Mouse (Mus musculus): ENCODE measurements around the gene Lmntd1.

Lmntd1 gene

DNA sequence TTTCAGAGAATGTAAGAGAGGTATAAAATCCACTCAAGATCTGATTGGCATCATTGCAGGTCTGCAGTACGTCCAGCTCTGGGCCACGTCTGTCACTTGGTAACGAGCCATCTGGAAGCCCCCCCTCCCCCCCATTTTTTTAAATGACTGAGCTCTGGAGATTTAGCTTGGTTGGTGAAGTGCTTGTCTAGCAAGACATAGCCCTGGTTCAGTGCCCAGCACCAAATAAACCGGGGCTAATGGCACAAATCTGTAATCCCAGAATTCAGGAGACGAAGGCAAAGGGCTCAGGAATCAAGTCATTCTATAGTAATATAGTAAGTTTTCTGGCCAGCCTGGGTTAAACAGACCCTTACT is 130.8 kb downstream of the Lmntd1 start:
- no peak for DNase-seq

DNA sequence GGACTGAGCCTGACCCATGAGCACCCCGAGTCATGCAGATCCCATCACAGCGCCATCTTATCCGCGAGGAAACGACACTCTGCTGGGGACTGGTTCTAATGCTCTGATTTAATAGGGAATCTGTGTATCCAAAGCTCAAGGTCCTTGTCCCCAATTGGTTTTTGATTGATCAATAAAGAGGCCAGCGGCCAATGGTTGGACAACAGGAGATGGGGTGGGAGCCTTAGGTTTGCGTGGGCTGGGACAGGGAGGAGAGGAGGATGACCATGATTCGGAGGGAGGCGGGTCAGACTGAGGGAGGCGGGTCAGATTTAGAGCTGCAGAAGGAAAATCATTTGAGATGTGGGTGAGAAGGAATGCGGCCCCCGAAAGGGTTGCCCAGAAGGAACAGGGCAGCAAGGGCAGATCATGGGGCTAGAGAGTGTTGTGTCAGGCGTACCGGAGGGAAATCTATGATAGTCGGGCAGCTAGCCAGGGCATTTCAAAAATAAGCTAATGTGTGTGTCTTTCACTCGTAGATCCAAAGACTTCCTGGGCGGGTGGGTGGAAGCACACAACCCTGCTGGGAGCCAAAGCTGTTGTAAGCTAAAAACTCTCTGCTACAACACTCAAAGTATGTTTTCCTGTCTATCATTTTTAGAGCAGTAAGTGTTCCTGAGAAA is 131.3 kb downstream of the Lmntd1 start:
- DNase-seq, result peak; percentile 36 to 48

DNA sequence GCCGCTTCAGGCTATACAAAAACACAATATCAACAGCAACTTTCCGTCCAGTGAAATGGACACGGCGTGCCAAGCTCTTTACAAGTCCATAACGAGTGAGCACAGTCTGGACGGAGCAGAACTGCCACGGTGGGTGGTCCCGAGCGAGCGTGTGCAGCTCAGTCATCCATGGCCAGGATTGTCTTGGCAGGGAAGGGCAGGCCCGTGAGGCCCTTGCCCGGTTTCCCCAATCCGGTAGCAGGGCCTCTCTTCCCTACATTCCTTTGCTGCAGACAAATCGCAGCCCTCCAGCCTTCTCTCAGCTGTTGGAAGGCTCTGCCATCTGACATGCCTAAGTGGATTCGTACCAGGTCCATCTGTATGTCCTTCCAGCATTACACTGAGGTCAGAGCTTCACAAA is 132.2 kb downstream of the Lmntd1 start:
- peak; percentile 51 to 82 for DNase-seq

DNA sequence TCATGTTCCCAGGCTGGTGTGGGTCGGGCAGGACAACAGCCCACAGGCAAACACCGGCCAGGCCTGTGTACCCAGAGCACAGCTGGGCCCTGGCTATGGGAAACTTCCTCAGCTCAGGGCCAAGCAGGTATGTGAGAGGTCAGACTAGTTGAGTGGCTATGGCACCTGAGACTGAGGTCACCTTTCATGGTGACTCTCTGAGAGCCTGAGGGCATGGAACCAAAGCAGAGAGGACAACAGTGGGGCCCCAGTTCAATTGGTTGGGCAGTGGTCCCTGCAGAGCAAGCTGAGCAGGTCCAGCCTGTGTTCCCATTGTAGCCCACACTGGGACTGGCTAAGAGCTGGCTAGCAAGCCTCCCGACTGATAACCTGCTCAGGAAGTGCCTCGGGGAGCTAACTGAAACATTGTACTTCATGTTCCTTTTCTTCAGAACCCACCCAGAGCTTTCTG is 135.3 kb downstream of the Lmntd1 start:
- no peak for DNase-seq

DNA sequence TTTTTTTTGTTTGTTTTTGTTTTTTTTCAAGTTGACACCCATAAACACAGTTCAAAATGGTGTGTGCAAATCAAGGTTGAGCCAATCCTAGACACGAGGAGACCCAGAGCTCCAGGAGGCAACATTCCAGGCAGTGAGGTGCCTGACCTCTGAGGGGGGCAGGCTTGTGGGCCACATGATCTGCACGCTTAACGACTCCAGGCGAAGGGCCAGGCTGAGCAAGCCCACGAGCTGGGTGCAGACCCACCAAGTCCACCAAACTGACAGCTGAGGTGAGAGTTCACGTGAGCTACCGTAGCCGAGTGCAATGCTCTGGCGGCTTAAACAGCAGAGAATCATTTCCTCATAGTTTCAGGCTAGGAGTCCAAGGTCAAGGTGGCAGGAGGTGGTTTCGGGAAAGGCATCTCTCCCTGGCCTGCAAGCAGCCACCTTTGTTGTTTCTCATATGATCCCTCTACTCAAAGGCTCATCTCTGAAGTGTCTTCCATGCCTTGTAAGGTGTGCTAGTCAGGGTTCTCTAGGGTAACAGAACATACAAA is 136.7 kb downstream of the Lmntd1 start:
- DNase-seq, result no peak

DNA sequence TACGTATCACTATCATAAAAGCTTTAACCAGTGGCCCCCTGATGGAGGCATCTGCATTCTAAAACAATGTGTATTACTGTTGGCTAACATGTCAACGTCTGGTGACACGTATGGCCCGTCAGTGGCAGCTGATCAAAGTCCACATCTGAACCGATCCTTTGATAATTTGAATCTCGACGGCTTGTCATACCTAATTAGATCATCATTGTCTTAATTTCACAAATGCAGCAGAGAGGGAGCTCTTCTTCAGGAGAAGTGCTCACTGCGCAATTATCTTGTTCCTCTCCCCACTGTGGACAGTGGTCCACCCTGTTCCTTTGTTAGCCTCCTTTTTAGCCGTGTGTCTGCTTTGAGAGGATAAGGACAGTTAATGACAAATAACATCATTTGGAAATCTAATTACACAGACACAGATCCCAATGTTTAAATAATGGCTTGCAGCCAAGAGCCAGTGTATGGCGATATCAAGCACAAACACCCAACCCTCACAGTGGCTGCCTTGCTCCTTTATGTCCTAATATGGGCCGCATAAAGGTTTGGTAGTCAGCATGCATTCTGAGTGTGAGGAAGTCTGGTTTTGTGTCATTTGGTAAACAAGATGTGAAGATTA is 142.4 kb downstream of the Lmntd1 start:
- peak in 1 of 2 experiments; percentile 31 for DNase-seq

DNA sequence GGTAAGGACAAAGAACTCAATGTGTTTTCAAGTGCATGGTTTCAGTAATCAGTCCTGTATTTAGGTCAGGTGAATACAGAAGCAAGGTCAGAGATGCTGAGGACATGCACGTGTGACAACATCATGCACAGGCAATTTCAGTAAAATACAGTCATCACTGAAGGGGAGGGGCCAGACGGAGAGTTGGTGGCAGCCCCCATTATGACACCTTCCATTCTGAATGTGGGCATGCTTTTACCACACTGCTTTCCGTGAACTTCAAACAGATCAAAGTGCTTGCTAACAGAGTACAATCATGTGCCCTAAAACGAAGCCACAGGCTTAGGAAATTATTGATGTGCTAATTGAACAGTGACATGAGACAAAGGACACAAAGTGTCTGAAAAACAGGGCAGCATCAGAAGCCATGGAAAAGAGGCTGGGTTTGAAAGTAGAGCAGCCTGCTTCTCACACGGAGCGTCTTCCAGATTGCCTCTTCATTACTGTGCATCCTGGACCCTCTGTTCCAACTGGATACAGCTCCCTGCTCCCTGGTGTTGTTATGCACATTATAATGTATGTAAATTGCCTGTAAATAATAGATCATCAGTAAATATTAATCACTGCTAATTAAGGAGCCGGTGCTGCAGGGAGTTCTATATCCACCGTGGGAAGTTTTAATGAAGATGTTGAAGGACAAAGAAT is 144.7 kb downstream of the Lmntd1 start:
- DNase-seq, result no peak

DNA sequence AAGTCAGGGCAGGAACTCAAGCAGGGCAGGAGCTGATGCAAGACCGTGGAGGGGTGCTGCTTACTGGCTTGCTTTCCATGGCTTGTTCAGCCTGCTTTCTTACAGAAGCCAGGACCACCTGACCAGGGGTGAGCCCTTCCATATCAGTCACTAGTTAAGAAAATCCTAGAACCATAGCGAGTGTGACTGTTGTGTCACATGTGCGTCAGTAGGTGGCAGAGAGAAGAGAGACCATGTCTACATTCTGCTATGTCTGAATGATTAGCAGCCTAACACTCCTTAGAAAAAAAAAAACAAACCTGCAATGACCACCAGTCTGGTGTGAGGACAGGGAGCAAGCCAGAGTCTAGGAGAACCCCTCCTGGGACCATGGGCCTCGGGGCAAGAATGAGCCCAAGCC is 150.1 kb downstream of the Lmntd1 start:
- DNase-seq, result no peak

DNA sequence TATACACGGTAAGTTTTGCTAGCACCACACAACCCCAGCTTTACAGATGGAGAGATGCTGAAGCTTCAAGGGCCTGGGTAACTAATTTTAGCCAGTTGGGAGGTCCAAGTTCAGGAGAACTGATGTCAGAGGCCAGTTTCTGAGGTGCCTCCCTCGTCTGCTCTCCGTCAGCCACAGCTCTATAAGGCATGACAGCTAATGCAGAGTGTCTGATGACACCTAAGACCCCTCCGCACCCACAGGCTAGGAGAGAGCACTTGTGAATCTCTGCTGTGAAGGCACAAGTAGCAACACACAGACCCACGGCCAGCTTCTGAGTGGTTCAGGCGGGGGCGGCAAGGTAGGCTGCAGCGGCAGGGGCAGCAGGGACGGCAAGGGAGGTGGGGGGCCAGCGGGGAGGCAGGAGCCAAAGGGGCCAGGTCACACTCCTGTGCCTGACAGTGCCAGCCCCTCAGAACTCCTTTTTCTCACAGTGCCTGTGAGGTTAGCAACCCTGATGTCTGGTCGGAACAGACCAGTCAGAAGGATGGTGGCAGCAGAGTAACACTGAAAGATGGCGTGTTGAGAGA is 151.4 kb downstream of the Lmntd1 start:
- DNase-seq, result no peak

DNA sequence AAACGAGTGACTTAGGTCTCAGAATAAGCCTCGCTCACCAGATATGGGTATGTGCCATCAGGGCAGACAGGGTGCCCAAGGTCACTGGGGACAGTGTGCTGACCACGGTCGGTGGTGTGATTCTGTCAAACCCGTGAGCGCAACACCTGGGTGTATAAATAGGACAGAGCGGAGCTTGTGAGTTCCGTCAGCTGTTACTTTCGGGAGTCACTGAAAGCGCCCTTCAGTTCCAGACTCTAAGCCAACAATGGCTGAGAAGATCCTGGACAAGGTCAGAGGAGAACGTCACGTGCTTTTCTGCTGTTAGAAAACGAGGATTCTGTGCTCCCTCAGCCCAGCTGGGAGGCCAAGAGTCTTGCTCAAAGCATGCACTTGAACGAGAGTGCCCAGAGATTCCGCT is 157.1 kb downstream of the Lmntd1 start:
- peak; percentile 23 to 62 for DNase-seq

DNA sequence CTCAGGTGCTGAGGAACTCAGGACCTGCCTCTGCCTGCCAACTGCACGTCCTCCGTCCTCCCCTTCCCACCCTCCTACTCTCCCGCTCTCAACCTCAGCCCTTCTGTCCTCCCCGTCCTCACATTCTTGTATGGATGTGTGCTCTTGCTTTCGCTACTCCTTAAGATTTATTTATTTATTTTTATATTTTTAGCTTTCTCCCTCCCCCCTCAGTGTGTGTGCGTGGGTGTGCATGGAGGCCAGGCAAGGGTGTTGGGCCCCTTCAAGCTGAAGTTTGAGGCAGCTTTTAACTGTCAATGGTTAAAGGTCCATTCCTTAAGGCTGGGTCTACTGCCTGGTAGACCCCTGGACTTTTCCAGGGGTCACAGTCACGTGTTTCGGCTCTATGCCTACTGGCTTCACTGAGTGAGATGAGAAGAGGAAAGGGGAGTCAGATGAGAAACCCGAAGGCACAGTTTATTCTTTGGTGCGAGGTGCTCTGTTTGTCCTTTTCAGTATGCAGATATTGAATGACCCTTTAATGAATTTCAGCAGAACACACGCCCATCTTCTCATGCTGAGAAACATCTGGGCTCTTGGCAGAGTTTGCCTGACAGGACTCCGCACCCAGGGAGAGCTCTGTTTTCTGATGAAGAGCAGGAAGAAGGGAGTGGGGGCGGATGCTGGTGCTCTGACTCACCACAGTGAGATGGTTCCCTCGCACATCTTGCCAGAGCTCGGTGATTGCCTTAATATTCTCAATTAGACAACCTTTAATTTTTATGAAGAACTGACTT is 163.3 kb downstream of the Lmntd1 start:
- DNase-seq, result peak in 1 of 2 experiments; percentile 56

DNA sequence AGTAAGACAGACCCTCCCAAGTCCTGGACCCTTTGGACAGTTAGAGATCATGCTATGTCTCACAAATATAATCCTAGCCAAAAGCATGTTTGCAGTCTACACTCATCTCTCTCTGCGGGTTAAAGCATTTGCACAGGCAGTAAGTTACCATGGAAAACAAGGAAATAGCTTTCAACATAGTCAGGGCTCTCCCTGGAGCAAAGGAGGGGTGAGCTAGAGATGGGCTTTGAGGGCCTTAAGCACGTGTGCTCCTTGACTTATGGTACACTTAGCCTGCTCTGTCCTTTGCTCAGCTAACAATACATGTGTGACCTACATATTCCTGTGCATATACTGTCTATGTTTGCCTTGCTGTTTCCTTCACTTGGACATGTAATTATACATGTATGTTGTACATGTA is 165.8 kb downstream of the Lmntd1 start:
- no peak for DNase-seq

DNA sequence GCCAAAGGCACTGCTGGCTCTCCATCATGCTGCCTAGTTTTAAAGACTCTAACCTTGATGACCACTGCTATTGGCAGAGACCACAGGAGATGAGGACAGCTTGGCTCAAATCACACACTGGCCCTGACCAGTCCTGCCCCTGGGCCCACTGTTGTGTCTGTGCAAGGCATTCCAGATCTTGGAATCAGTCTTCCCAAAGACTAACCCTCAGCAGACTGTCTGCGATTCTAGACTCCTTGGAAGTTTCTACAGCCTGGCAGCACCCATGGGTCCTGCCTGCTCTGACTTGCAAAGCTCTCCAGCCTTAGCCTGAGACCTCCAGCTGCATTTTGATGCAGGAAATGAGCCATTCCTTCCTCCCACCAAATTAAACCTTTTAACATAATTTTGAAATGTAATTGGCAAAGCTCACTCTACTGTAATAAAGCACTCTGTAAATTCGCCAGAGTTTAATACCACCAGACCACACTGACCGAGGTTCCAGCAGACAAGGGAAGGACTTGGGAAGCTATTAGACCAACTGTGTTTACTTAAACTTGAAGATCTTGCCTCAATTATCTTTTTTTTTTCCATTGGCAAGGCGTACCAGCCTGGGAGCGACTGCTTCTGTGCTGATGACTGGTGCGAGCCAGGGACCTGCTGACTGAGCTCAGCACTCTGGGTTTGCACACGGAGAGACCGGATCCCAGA is 168.2 kb downstream of the Lmntd1 start:
- DNase-seq, result peak; percentile 27 to 65

DNA sequence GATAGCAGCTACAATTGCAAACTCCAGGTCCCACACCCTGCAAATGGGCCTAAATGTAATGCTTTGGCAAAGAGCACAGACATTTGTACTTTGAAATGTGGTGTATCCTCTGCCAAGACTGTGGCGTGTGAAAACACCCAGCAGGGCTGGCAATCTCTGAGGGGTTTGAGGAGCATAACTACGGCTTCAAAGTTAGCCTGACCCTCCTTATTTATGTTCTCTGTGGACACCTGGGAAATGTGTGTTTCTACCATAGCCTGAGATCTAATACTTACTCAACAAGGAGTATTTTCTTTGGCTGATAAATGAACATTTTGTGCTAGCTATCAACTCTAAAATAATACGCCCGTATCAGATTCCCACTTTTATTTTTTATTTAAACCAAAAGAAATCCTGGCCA is 168.7 kb downstream of the Lmntd1 start:
- no peak for DNase-seq

DNA sequence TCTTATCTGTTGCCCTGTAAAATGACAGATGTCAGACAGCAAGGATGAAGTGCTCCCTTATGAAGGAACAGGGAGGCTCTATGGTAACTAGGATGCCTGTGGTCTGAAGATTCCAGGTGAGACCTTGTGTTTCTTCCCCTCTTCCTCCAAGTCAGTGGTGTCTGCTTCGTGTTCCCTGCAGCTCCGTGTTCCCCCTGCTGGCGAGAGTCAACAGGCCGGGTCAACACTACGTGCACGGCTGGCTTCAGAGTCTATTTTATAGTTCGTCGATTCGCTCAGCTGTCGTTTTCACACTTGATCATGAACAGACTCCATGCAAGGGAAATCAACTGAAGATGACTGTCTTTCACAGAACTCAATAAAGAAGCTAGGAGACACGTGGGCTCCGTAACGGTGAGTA is 171.3 kb downstream of the Lmntd1 start:
- DNase-seq, result peak; percentile 28 to 30

DNA sequence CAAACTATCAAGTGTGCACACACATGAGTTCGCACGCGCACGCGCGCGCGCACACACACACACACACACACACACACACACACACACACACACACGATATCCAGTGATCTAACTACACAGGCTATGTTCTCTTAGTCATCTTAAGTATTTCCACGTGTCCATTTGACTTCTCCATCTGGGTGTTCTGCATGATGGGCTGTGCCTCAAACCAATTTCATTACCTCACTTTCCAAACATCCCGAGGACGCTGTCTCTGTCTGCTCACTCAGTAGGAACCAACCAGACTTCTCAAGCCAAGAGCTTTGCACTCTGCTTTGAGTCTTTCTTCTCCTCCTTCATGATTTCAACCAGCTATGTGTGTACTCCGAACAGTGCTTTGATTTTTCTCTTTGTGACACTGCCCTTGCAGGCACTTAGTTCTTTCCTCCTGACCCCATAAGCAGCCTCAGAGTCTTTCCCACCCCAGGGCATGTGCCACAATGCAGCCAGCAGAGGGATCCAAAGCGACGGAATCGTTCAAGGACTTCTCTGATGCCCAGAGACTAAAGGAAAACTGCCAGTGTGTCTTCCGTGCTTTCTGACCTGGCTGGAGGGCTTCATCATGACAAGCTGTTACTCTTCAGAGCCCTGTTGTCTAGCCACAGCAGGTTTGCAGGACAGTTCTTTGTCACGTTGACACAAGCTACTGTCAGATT is 172.6 kb downstream of the Lmntd1 start:
- DNase-seq, result peak; percentile 67 to 71

DNA sequence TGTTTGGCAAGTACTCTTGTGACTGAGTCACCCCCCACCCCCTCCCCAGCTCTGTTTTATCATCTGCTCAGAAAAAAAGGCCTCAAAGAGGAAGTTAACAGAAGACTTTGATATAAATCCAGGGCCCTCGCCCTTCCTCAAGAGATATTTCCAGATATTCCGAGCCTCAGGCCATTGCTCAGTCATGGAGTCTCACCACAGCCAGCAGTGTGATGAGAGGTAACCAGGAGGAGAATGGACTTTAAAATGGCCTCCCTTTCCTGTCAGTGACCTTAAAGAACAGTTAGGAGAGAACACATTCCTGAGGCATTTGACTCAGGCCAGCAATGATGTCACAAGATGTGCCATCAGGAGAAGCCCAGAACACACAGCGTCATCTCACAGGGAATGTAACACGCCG is 175.3 kb downstream of the Lmntd1 start:
- DNase-seq, result peak in 1 of 2 experiments; percentile 16

DNA sequence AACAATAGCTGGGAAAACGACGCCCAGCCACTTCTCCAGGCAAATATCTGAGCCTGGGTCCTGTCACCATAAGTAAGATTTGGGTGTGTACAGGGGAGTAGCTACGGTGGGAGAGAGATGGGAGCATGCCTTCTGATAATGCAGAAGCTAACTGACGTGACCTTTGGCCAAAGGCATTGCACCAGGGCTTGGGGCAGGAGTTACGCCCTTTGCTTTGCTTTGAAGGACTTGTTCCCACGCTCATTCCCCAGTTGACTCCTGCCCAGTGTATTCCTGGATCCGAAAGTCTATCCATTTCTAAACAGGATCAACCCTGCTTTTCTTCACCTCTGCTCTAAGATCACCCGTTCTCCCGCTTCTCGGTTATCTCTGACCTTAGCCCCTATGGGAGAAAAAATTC is 178.4 kb downstream of the Lmntd1 start:
- DNase-seq, result peak in 1 of 2 experiments; percentile 14

DNA sequence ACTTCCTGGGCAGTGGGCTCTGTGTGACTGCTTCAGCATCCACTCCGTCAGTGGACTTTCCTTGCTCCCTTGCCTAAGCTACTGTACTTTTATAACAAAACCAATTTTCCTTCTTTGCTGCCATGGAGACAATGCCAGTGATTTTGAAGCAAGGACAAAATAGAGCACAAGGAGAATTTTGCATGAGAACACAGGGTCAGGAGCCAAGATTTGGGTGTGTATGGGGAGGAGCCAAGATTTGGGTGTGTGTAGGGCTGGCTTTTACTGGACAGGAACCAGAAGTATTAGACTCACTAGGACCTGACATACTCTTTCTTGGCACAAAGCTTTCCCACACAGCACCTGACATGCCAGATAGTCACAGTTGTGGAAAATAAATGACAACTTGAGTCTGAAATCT is 179.0 kb downstream of the Lmntd1 start:
- peak in 1 of 2 experiments; percentile 18 for DNase-seq

DNA sequence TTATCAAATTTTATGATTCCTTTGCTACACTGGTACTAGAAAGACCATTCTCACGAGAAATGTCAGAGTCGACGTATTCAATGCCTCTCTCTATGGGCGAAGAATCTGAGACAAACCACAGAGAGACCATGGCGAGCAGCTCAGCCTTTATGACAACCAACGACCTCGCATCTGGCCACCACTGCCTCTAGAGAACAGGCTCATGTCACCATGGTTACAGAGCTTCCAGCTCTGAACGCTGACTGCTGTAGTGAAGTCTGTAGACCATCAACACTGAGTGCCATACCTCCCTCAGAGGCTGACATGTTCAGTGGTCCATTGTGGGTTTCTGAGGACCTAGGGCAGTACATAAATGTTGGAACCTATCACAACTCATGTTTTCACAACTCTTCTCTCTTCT is 180.2 kb downstream of the Lmntd1 start:
- DNase-seq, result peak in 1 of 2 experiments; percentile 11

Measured in lung, postnatal 4 days (tissue).